Mouse (Mus musculus): ENCODE measurements around the gene Nuak1. TPM values are rescaled to one million over a fixed set of nuclear protein-coding genes. Genes with fewer than 3 reads are reported as not detected.

Gene Nuak1
- polyA plus RNA-seq, 1 experiment from 2014 or later: 3.3 TPM

DNA sequence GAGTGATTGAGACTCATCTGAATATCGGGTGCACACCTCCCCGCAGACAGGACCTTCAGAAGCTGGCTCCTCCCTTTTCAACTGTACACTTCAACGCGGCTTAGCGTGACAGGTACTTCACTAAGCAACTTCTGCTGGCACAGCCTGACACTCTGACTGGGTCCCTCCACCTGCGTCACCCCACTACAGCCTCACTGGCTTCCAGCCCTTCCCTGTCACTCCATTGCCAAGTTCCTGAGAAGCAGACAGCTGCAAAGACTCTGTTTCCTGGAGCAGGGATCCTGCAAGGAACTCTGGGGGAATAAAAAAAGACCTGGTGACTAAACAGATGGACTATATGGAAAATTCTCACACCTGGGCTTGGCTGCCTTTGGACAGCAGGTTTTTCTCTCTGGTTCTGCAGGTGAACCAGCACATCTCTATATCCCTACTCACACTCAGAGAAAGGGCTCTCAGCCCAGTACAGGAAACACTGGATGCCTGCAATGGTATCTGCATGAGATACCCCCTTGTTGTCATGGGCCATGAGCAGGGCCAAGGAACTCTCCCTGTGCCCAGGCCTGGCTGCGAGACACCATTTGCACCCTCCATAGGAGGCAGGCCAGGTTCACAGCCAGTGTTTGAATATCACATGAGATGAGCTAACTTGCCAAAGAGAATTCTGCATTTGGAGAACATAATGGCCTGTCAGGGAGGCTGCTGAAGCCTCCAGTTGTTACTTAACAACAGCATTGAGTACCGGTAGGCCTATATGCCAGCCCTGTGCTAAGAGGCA is 44.3 kb downstream of the Nuak1 start:
- H3K27ac ChIP-seq (ENCODE audit: low read depth, low read length): no peak overlapping the region
- no peak overlapping the region for H3K9ac ChIP-seq (ENCODE audit: low read length)
- H3K36me3 ChIP-seq (ENCODE audit: control insufficient read depth, insufficient read depth, low read length): no peaks in the 10 kb centered on the region
- DNase-seq (ENCODE audit: low spot score) (no peak), ATAC-seq (ENCODE audit: insufficient read depth, low FRiP score, low TSS enrichment) (no peak)
- H3K4me1 ChIP-seq (ENCODE audit: control insufficient read depth, insufficient read depth, low read length): peaks cover 5% of the 10 kb centered on the region; the same call in 1 of the 2 replicates
- no peaks in the 10 kb centered on the region for H3K9me3 ChIP-seq (ENCODE audit: control insufficient read depth, low read length)
- no peaks in the 10 kb centered on the region for H3K27me3 ChIP-seq (ENCODE audit: control insufficient read depth, insufficient read depth, low read length)
- no peak overlapping the region for H3K4me3 ChIP-seq (ENCODE audit: low read depth, low read length)
- no peak overlapping the region for H3K4me2 ChIP-seq (ENCODE audit: low read depth)
- 88% methylated on average over 8 of the region's 8 CpGs for whole genome bisulfite sequencing

- Histone ChIP-seq H3K36me3 (ENCODE audit: control insufficient read depth, insufficient read depth, low read length) (no peaks in the 10 kb centered on the region), H3K4me1 (ENCODE audit: control insufficient read depth, insufficient read depth, low read length) (peaks cover 5% of the 10 kb centered on the region; the same call in 1 of the 2 replicates), H3K27me3 (ENCODE audit: control insufficient read depth, insufficient read depth, low read length) (no peaks in the 10 kb centered on the region), H3K9ac (ENCODE audit: low read length) (no peak overlapping the region), H3K9me3 (ENCODE audit: control insufficient read depth, low read length) (no peaks in the 10 kb centered on the region), H3K27ac (ENCODE audit: low read depth, low read length) (no peak overlapping the region), H3K4me2 (ENCODE audit: low read depth) (no peak overlapping the region), H3K4me3 (ENCODE audit: low read depth, low read length) (no peak overlapping the region)
- 89% methylated on average over 5 of the region's 5 CpGs for WGBS
- DNase-seq (ENCODE audit: low spot score): no peak
- no peak for ATAC-seq (ENCODE audit: insufficient read depth, low FRiP score, low TSS enrichment)
Observed at GRCm38 (mm10) chr10:84395259-84395658, 45.1 kb downstream of the Nuak1 start.

- Histone ChIP-seq H3K36me3 (ENCODE audit: control insufficient read depth, insufficient read depth, low read length) (no peaks in the 10 kb centered on the region), H3K4me3 (ENCODE audit: low read depth, low read length) (no peak overlapping the region), H3K9ac (ENCODE audit: low read length) (no peak overlapping the region), H3K27ac (ENCODE audit: low read depth, low read length) (no peak overlapping the region), H3K4me2 (ENCODE audit: low read depth) (no peak overlapping the region), H3K4me1 (ENCODE audit: control insufficient read depth, insufficient read depth, low read length) (peaks cover 10% of the 10 kb centered on the region), H3K9me3 (ENCODE audit: control insufficient read depth, low read length) (no peaks in the 10 kb centered on the region), H3K27me3 (ENCODE audit: control insufficient read depth, insufficient read depth, low read length) (no peaks in the 10 kb centered on the region)
- no peak for ATAC-seq (ENCODE audit: insufficient read depth, low FRiP score, low TSS enrichment)
- no peak for DNase-seq (ENCODE audit: low spot score)
- WGBS: 86% methylated on average over 12 of the region's 12 CpGs
Observed at GRCm38 (mm10) chr10:84393881-84394280, 46.5 kb downstream of the Nuak1 start.

- no peak overlapping the region for H3K9ac ChIP-seq (ENCODE audit: low read length)
- H3K4me2 ChIP-seq (ENCODE audit: low read depth): no peak overlapping the region
- H3K4me3 ChIP-seq (ENCODE audit: low read depth, low read length): no peak overlapping the region
- no peaks in the 10 kb centered on the region for H3K36me3 ChIP-seq (ENCODE audit: control insufficient read depth, insufficient read depth, low read length)
- ATAC-seq (ENCODE audit: insufficient read depth, low FRiP score, low TSS enrichment): no peak
- H3K27me3 ChIP-seq (ENCODE audit: control insufficient read depth, insufficient read depth, low read length): no peaks in the 10 kb centered on the region
- no peak overlapping the region for H3K27ac ChIP-seq (ENCODE audit: low read depth, low read length)
- H3K9me3 ChIP-seq (ENCODE audit: control insufficient read depth, low read length): no peaks in the 10 kb centered on the region
- 87% methylated on average over 9 of the region's 9 CpGs for WGBS
- no peak for DNase-seq (ENCODE audit: low spot score)
- peaks cover 15% of the 10 kb centered on the region for H3K4me1 ChIP-seq (ENCODE audit: control insufficient read depth, insufficient read depth, low read length)
Observed at GRCm38 (mm10) chr10:84393405-84393804, 47.0 kb downstream of the Nuak1 start.

DNA sequence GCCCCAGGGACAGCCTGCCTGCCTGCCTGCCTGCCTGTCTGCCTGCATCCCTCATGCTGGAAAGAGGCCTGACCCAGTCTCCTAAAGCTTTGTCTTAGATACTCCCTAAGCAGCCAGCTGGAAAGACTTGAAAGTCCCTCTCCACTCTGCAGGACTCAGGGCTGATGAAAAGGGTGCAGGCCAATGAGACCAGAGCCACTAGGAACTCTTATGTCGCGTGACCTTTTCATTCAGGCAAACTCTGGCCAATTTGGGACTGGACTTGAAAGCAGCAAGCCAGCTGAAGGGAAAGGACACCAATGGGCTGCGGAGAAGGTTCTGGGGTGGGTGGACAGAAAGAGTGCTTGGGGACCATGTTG is 47.7 kb downstream of the Nuak1 start:
- no peak for DNase-seq (ENCODE audit: low spot score)
- peaks cover 18% of the 10 kb centered on the region for H3K4me1 ChIP-seq (ENCODE audit: control insufficient read depth, insufficient read depth, low read length)
- no peaks in the 10 kb centered on the region for H3K27me3 ChIP-seq (ENCODE audit: control insufficient read depth, insufficient read depth, low read length)
- no peaks in the 10 kb centered on the region for H3K9me3 ChIP-seq (ENCODE audit: control insufficient read depth, low read length)
- H3K4me3 ChIP-seq (ENCODE audit: low read depth, low read length): no peak overlapping the region
- H3K9ac ChIP-seq (ENCODE audit: low read length): no peak overlapping the region
- H3K36me3 ChIP-seq (ENCODE audit: control insufficient read depth, insufficient read depth, low read length): no peaks in the 10 kb centered on the region
- no peak for ATAC-seq (ENCODE audit: insufficient read depth, low FRiP score, low TSS enrichment)
- peak overlapping the region; percentile 45; the same call in 1 of the 2 replicates for H3K27ac ChIP-seq (ENCODE audit: low read depth, low read length)
- 49% methylated on average over 3 of the region's 3 CpGs for WGBS
- no peak overlapping the region for H3K4me2 ChIP-seq (ENCODE audit: low read depth)

DNA sequence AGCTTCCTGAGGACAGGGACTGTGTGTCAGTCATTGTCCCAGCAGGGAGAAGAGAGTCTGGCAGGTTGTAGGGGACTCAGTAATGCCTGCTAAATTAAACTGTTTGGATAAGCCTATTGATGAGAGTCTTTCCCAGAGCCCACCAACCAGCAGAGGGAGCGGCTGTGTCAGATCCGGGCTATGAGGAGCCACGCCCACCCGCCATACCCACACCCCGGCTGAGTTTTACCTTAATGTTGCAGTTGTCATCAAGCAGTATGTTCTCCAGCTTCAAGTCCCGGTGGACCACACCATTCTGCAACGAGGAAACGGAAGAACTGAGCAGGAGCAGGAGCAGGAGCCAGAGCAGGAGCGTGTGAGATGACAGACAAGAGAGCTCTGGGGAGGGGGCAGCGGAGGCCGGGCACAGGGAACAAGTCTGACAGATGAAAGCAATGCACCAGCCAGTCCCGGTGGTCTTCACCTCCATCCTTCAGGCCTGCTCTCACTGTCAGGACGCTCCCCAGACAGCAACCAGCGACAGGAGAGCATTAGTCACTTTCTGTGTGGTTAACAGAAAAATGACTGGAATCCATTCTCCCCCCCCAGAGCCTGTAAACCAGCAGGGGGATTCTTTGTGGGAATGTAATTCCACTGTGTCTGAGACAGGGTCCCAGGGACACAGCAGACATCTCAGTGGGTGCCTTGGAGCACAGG is 48.2 kb downstream of the Nuak1 start:
- H3K36me3 ChIP-seq (ENCODE audit: control insufficient read depth, insufficient read depth, low read length): no peaks in the 10 kb centered on the region
- H3K9me3 ChIP-seq (ENCODE audit: control insufficient read depth, low read length): no peaks in the 10 kb centered on the region
- 21% methylated on average over 14 of the region's 14 CpGs for WGBS
- peak; percentile 62 for DNase-seq (ENCODE audit: low spot score)
- H3K4me2 ChIP-seq (ENCODE audit: low read depth): no peak overlapping the region
- no peak for ATAC-seq (ENCODE audit: insufficient read depth, low FRiP score, low TSS enrichment)
- no peak overlapping the region for H3K9ac ChIP-seq (ENCODE audit: low read length)
- H3K27ac ChIP-seq (ENCODE audit: low read depth, low read length): peak overlapping the region; percentile 45; the same call in 1 of the 2 replicates
- H3K27me3 ChIP-seq (ENCODE audit: control insufficient read depth, insufficient read depth, low read length): no peaks in the 10 kb centered on the region
- no peak overlapping the region for H3K4me3 ChIP-seq (ENCODE audit: low read depth, low read length)
- H3K4me1 ChIP-seq (ENCODE audit: control insufficient read depth, insufficient read depth, low read length): peaks cover 21% of the 10 kb centered on the region

- H3K27ac ChIP-seq (ENCODE audit: low read depth, low read length): no peak overlapping the region
- WGBS: 54% methylated on average over 5 of the region's 5 CpGs
- H3K9ac ChIP-seq (ENCODE audit: low read length): no peak overlapping the region
- no peak for DNase-seq (ENCODE audit: low spot score)
- H3K4me3 ChIP-seq (ENCODE audit: low read depth, low read length): no peak overlapping the region
- H3K9me3 ChIP-seq (ENCODE audit: control insufficient read depth, low read length): no peaks in the 10 kb centered on the region
- H3K36me3 ChIP-seq (ENCODE audit: control insufficient read depth, insufficient read depth, low read length): no peaks in the 10 kb centered on the region
- no peak overlapping the region for H3K4me2 ChIP-seq (ENCODE audit: low read depth)
- ATAC-seq (ENCODE audit: insufficient read depth, low FRiP score, low TSS enrichment): no peak
- peaks cover 27% of the 10 kb centered on the region for H3K4me1 ChIP-seq (ENCODE audit: control insufficient read depth, insufficient read depth, low read length)
- no peaks in the 10 kb centered on the region for H3K27me3 ChIP-seq (ENCODE audit: control insufficient read depth, insufficient read depth, low read length)
Observed at GRCm38 (mm10) chr10:84389707-84390106, 50.7 kb downstream of the Nuak1 start.

- Histone ChIP-seq H3K4me3 (ENCODE audit: low read depth, low read length) (no peak overlapping the region), H3K9ac (ENCODE audit: low read length) (no peak overlapping the region), H3K36me3 (ENCODE audit: control insufficient read depth, insufficient read depth, low read length) (no peaks in the 10 kb centered on the region), H3K4me2 (ENCODE audit: low read depth) (no peak overlapping the region), H3K9me3 (ENCODE audit: control insufficient read depth, low read length) (no peaks in the 10 kb centered on the region), H3K27ac (ENCODE audit: low read depth, low read length) (peak overlapping the region; percentile 14; the same call in 1 of the 2 replicates), H3K4me1 (ENCODE audit: control insufficient read depth, insufficient read depth, low read length) (peaks cover 27% of the 10 kb centered on the region), H3K27me3 (ENCODE audit: control insufficient read depth, insufficient read depth, low read length) (no peaks in the 10 kb centered on the region)
- ATAC-seq (ENCODE audit: insufficient read depth, low FRiP score, low TSS enrichment) (peak; percentile 18; the same call in 1 of the 2 replicates), DNase-seq (ENCODE audit: low spot score) (no peak)
- whole genome bisulfite sequencing: 43% methylated on average over 22 of the region's 22 CpGs
Observed at GRCm38 (mm10) chr10:84388357-84389141, 51.8 kb downstream of the Nuak1 start.
